Mouse (Mus musculus) ES-Bruce4 (cell line): ENCODE results near the gene Hsf4.

Experiments used
- CTCF ChIP-seq: IDR thresholded peaks from one replicate; pipeline ENCODE4 v1.8.1; 2011; ENCODE audit warnings: low read depth, low read length
- POLR2A ChIP-seq: IDR thresholded peaks from one replicate; pipeline ENCODE4 v1.8.1; 2011; ENCODE audit warnings: low read length; ENCODE audit not compliant: insufficient read depth

- TF ChIP-seq CTCF (no peak), POLR2A (no peak)
These were observed 17.6 kb upstream of the Hsf4 start for GRCm38 (mm10) chr8:105251954-105252353.
